Mouse (Mus musculus) gastrocnemius, postnatal 4 days (tissue): ENCODE measurements around the gene 4930595D18Rik. TPM values are rescaled to one million over a fixed set of nuclear protein-coding genes. Genes with fewer than 3 reads are reported as not detected.

Source experiments
- DNase-seq, 2 experiments: peaks; one replicate each; pipeline ENCODE4 v3.0.0; 2021 to 2022; ENCODE audit warnings: low spot score in 2 of 2, mixed read lengths in 2 of 2
- total RNA-seq, 2 experiments: library from RNA; stranded (reverse); gene quantifications; 2 replicates each; pipeline ENCODE4 v1.2.3; 2021

Gene 4930595D18Rik
- total RNA-seq, 2 experiments from 2014 or later = 0.34 TPM; not detected in 1

- no peak for DNase-seq
Observed at GRCm38 (mm10) chr12:111143005-111143508, 41.2 kb downstream of the 4930595D18Rik start.

GRCm38 (mm10) chr12:111137079-111137478 is 47.2 kb downstream of the 4930595D18Rik start:
- DNase-seq = no peak

- DNase-seq = no peak
Observed at GRCm38 (mm10) chr12:111135953-111136352, 48.3 kb downstream of the 4930595D18Rik start.

GRCm38 (mm10) chr12:111134791-111135733 is 49.2 kb downstream of the 4930595D18Rik start:
- DNase-seq = peak in 1 of 2 experiments; percentile 22

- no peak for DNase-seq
Observed at GRCm38 (mm10) chr12:111134169-111134568, 50.1 kb downstream of the 4930595D18Rik start.

- DNase-seq = no peak
Observed at GRCm38 (mm10) chr12:111125666-111126065, 58.6 kb downstream of the 4930595D18Rik start.

- no peak for DNase-seq
Observed at GRCm38 (mm10) chr12:111124601-111125260, 59.6 kb downstream of the 4930595D18Rik start.

- DNase-seq = no peak
Observed at GRCm38 (mm10) chr12:111122332-111122852, 61.9 kb downstream of the 4930595D18Rik start.

- no peak for DNase-seq
Observed at GRCm38 (mm10) chr12:111120976-111121645, 63.2 kb downstream of the 4930595D18Rik start.

GRCm38 (mm10) chr12:111119506-111120085 is 64.7 kb downstream of the 4930595D18Rik start:
- no peak for DNase-seq

GRCm38 (mm10) chr12:111114593-111114992 is 69.7 kb downstream of the 4930595D18Rik start:
- DNase-seq = no peak

GRCm38 (mm10) chr12:111111176-111111575 is 73.1 kb downstream of the 4930595D18Rik start:
- DNase-seq = no peak

Other genes with a start within 250 kb of the 4930595D18Rik start
- 10 to 100 TPM; 12.9 to 17.5 TPM for gene Ankrd9, start 205.5 kb downstream of the 4930595D18Rik start, total RNA-seq
- 10 to 100 TPM; 27.1 to 27.2 TPM for gene Rcor1, start 145.1 kb downstream of the 4930595D18Rik start, total RNA-seq
- 10 to 100 TPM; 31.4 to 36.9 TPM for gene Traf3, start 18.1 kb downstream of the 4930595D18Rik start, total RNA-seq
- gene Amn, start 86.6 kb upstream of the 4930595D18Rik start, total RNA-seq = under 1 TPM in 1 of 2 experiments, not detected in 1; 0.44 TPM
- 10 to 100 TPM; 69.1 to 74.5 TPM for gene Cdc42bpb, start 193.2 kb upstream of the 4930595D18Rik start, total RNA-seq
- under 1 TPM in 1 of 2 experiments, not detected in 1; 0.59 TPM for gene Lbhd2, start 222.3 kb upstream of the 4930595D18Rik start, total RNA-seq
- gene Exoc3l4, start 232.5 kb upstream of the 4930595D18Rik start, total RNA-seq = 1 to 10 TPM; 5.0 to 6.1 TPM